Mouse (Mus musculus): Measurements from ENCODE around the gene Rab5c. TPM values are rescaled to one million over a fixed set of nuclear protein-coding genes. Genes with fewer than 3 reads are reported as not detected.
A peak's percentile ranks its signal among the peaks of the same experiment; 100 is the strongest.

Rab5c gene
- 41.1 and 41.6 TPM in 2 replicates for polyA plus RNA-seq (2015; fragmentation: Nextera tagmentation; extraction: Ambion mirVana)

- Histone ChIP-seq H3K27me3 (replicated peaks; ENCODE audit: control insufficient read depth, insufficient read depth, low read length) (no peaks in the 10 kb centered on the region), H3K4me2 (ENCODE audit: low read depth, low read length) (peak within 1 kb of the TSS; percentile 81), H3K4me1 (ENCODE audit: control insufficient read depth, insufficient read depth, low read length) (peaks cover 19% of the 10 kb centered on the region), H3K9ac (ENCODE audit: low read depth, low read length) (peak within 1 kb of the TSS; percentile 92), H3K36me3 (ENCODE audit: control insufficient read depth, insufficient read depth, low read length) (no peaks in the 10 kb centered on the region), H3K27ac (ENCODE audit: low read length) (peak within 1 kb of the TSS; percentile 66), H3K9me3 (ENCODE audit: control insufficient read depth, low read length) (no peaks in the 10 kb centered on the region), H3K4me3 (ENCODE audit: low read length) (peak within 1 kb of the TSS; percentile 75)
- peak; percentile 100 for ATAC-seq
- WGBS, result under 1% methylated on average over 39 of the region's 39 CpGs
Observed at GRCm38 (mm10) chr11:100738066-100738604, at the start of gene Rab5c. Gene Rab5c, minus strand, starts transcription at chr11:100738215.

GRCm38 (mm10) chr11:100785774-100786173, 47.8 kb upstream of the Rab5c start:
- no peak for ATAC-seq
- 89% methylated on average over 2 of the region's 2 CpGs for WGBS
- Histone ChIP-seq H3K4me1 (ENCODE audit: control insufficient read depth, insufficient read depth, low read length) (no peaks in the 10 kb centered on the region), H3K4me2 (ENCODE audit: low read depth, low read length) (no peak overlapping the region), H3K4me3 (ENCODE audit: low read length) (no peak overlapping the region), H3K9ac (ENCODE audit: low read depth, low read length) (no peak overlapping the region), H3K27me3 (replicated peaks; ENCODE audit: control insufficient read depth, insufficient read depth, low read length) (no peaks in the 10 kb centered on the region), H3K9me3 (ENCODE audit: control insufficient read depth, low read length) (no peaks in the 10 kb centered on the region), H3K36me3 (ENCODE audit: control insufficient read depth, insufficient read depth, low read length) (peaks cover 24% of the 10 kb centered on the region), H3K27ac (ENCODE audit: low read length) (no peak overlapping the region)

- H3K4me2 ChIP-seq (ENCODE audit: low read depth, low read length), result no peak overlapping the region
- no peak overlapping the region for H3K27ac ChIP-seq (ENCODE audit: low read length)
- no peaks in the 10 kb centered on the region for H3K4me1 ChIP-seq (ENCODE audit: control insufficient read depth, insufficient read depth, low read length)
- peaks cover 21% of the 10 kb centered on the region for H3K36me3 ChIP-seq (ENCODE audit: control insufficient read depth, insufficient read depth, low read length)
- H3K4me3 ChIP-seq (ENCODE audit: low read length), result no peak overlapping the region
- H3K9me3 ChIP-seq (ENCODE audit: control insufficient read depth, low read length), result no peaks in the 10 kb centered on the region
- ATAC-seq, result no peak
- H3K27me3 ChIP-seq (replicated peaks; ENCODE audit: control insufficient read depth, insufficient read depth, low read length), result no peaks in the 10 kb centered on the region
- no peak overlapping the region for H3K9ac ChIP-seq (ENCODE audit: low read depth, low read length)
- 86% methylated on average over 8 of the region's 8 CpGs for WGBS
Observed at GRCm38 (mm10) chr11:100784286-100784685, 46.3 kb upstream of the Rab5c start.

- ATAC-seq, result no peak
- no peak overlapping the region for H3K27ac ChIP-seq (ENCODE audit: low read length)
- H3K9me3 ChIP-seq (ENCODE audit: control insufficient read depth, low read length), result no peaks in the 10 kb centered on the region
- no peak overlapping the region for H3K4me2 ChIP-seq (ENCODE audit: low read depth, low read length)
- WGBS, result 86% methylated on average over 13 of the region's 13 CpGs
- H3K4me1 ChIP-seq (ENCODE audit: control insufficient read depth, insufficient read depth, low read length), result no peaks in the 10 kb centered on the region
- no peaks in the 10 kb centered on the region for H3K27me3 ChIP-seq (replicated peaks; ENCODE audit: control insufficient read depth, insufficient read depth, low read length)
- no peak overlapping the region for H3K4me3 ChIP-seq (ENCODE audit: low read length)
- no peak overlapping the region for H3K9ac ChIP-seq (ENCODE audit: low read depth, low read length)
- peaks cover 13% of the 10 kb centered on the region for H3K36me3 ChIP-seq (ENCODE audit: control insufficient read depth, insufficient read depth, low read length)
Observed at GRCm38 (mm10) chr11:100782568-100782967, 44.6 kb upstream of the Rab5c start.

- H3K9me3 ChIP-seq (ENCODE audit: control insufficient read depth, low read length), result no peaks in the 10 kb centered on the region
- H3K9ac ChIP-seq (ENCODE audit: low read depth, low read length), result no peak overlapping the region
- H3K27ac ChIP-seq (ENCODE audit: low read length), result no peak overlapping the region
- no peaks in the 10 kb centered on the region for H3K27me3 ChIP-seq (replicated peaks; ENCODE audit: control insufficient read depth, insufficient read depth, low read length)
- H3K4me1 ChIP-seq (ENCODE audit: control insufficient read depth, insufficient read depth, low read length), result no peaks in the 10 kb centered on the region
- 89% methylated on average over 15 of the region's 15 CpGs for WGBS
- no peak for ATAC-seq
- peaks cover 13% of the 10 kb centered on the region for H3K36me3 ChIP-seq (ENCODE audit: control insufficient read depth, insufficient read depth, low read length)
- H3K4me2 ChIP-seq (ENCODE audit: low read depth, low read length), result no peak overlapping the region
- H3K4me3 ChIP-seq (ENCODE audit: low read length), result no peak overlapping the region
Observed at GRCm38 (mm10) chr11:100781763-100782475, 43.9 kb upstream of the Rab5c start.

GRCm38 (mm10) chr11:100780247-100780646, 42.2 kb upstream of the Rab5c start:
- Histone ChIP-seq H3K9ac (ENCODE audit: low read depth, low read length) (no peak overlapping the region), H3K4me3 (ENCODE audit: low read length) (no peak overlapping the region), H3K36me3 (ENCODE audit: control insufficient read depth, insufficient read depth, low read length) (peaks cover 11% of the 10 kb centered on the region), H3K27ac (ENCODE audit: low read length) (no peak overlapping the region), H3K27me3 (replicated peaks; ENCODE audit: control insufficient read depth, insufficient read depth, low read length) (no peaks in the 10 kb centered on the region), H3K4me1 (ENCODE audit: control insufficient read depth, insufficient read depth, low read length) (no peaks in the 10 kb centered on the region), H3K4me2 (ENCODE audit: low read depth, low read length) (no peak overlapping the region), H3K9me3 (ENCODE audit: control insufficient read depth, low read length) (no peaks in the 10 kb centered on the region)
- ATAC-seq, result no peak
- WGBS, result 79% methylated on average over 8 of the region's 8 CpGs

- no peaks in the 10 kb centered on the region for H3K9me3 ChIP-seq (ENCODE audit: control insufficient read depth, low read length)
- no peak overlapping the region for H3K27ac ChIP-seq (ENCODE audit: low read length)
- peaks cover 5% of the 10 kb centered on the region for H3K36me3 ChIP-seq (ENCODE audit: control insufficient read depth, insufficient read depth, low read length)
- 70% methylated on average over 3 of the region's 3 CpGs for WGBS
- no peak overlapping the region for H3K4me3 ChIP-seq (ENCODE audit: low read length)
- ATAC-seq, result no peak
- no peak overlapping the region for H3K4me2 ChIP-seq (ENCODE audit: low read depth, low read length)
- no peaks in the 10 kb centered on the region for H3K4me1 ChIP-seq (ENCODE audit: control insufficient read depth, insufficient read depth, low read length)
- no peaks in the 10 kb centered on the region for H3K27me3 ChIP-seq (replicated peaks; ENCODE audit: control insufficient read depth, insufficient read depth, low read length)
- H3K9ac ChIP-seq (ENCODE audit: low read depth, low read length), result no peak overlapping the region
Observed at GRCm38 (mm10) chr11:100778069-100778468, 40.1 kb upstream of the Rab5c start.

- H3K4me3 ChIP-seq (ENCODE audit: low read length), result no peak overlapping the region
- no peak for ATAC-seq
- H3K36me3 ChIP-seq (ENCODE audit: control insufficient read depth, insufficient read depth, low read length), result no peaks in the 10 kb centered on the region
- no peaks in the 10 kb centered on the region for H3K27me3 ChIP-seq (replicated peaks; ENCODE audit: control insufficient read depth, insufficient read depth, low read length)
- no peaks in the 10 kb centered on the region for H3K4me1 ChIP-seq (ENCODE audit: control insufficient read depth, insufficient read depth, low read length)
- H3K9me3 ChIP-seq (ENCODE audit: control insufficient read depth, low read length), result no peaks in the 10 kb centered on the region
- WGBS, result 83% methylated on average over 10 of the region's 10 CpGs
- H3K4me2 ChIP-seq (ENCODE audit: low read depth, low read length), result no peak overlapping the region
- no peak overlapping the region for H3K27ac ChIP-seq (ENCODE audit: low read length)
- H3K9ac ChIP-seq (ENCODE audit: low read depth, low read length), result no peak overlapping the region
Observed at GRCm38 (mm10) chr11:100775921-100776320, 37.9 kb upstream of the Rab5c start.

GRCm38 (mm10) chr11:100774261-100774660, 36.2 kb upstream of the Rab5c start:
- WGBS, result 73% methylated on average over 4 of the region's 4 CpGs
- H3K4me2 ChIP-seq (ENCODE audit: low read depth, low read length), result no peak overlapping the region
- peaks cover 5% of the 10 kb centered on the region for H3K4me1 ChIP-seq (ENCODE audit: control insufficient read depth, insufficient read depth, low read length)

More at GRCm38 (mm10) chr11:100774261-100774660, 36.2 kb upstream of the Rab5c start:
- H3K27me3 ChIP-seq (replicated peaks; ENCODE audit: control insufficient read depth, insufficient read depth, low read length), result no peaks in the 10 kb centered on the region
- no peak for ATAC-seq
- H3K4me3 ChIP-seq (ENCODE audit: low read length), result no peak overlapping the region
- no peaks in the 10 kb centered on the region for H3K9me3 ChIP-seq (ENCODE audit: control insufficient read depth, low read length)
- H3K9ac ChIP-seq (ENCODE audit: low read depth, low read length), result no peak overlapping the region
- no peaks in the 10 kb centered on the region for H3K36me3 ChIP-seq (ENCODE audit: control insufficient read depth, insufficient read depth, low read length)
- no peak overlapping the region for H3K27ac ChIP-seq (ENCODE audit: low read length)

All from intestine, embryonic 16.5 days (tissue).